Mouse (Mus musculus): ENCODE measurements at regions not wholly inside any gene's neighbourhood (a gene's known extent, or its start where the extent isn't known, plus 50 kb on each side); places are given as distances from the start of the nearest gene placed in this dataset.
"Not testable (repeated sequence)": the region's sequence is repeated elsewhere in the genome, so short reads cannot be mapped to it uniquely, and the experiment has no call there.

- ATAC-seq (replicated peaks; ENCODE audit: insufficient number of reproducible peaks, low FRiP score, low TSS enrichment, low read depth) (no peak), DNase-seq (ENCODE audit: low spot score) (no peak)
- Histone ChIP-seq H3K9ac (replicated peaks; ENCODE audit: low read length) (no peak overlapping the region), H3K4me3 (ENCODE audit: low read depth, low read length) (no peak overlapping the region), H3K9me3 (replicated peaks; ENCODE audit: control insufficient read depth, low read length) (no peaks in the 10 kb centered on the region), H3K27me3 (ENCODE audit: control insufficient read depth, insufficient read depth, low read length) (no peaks in the 10 kb centered on the region), H3K4me1 (ENCODE audit: control insufficient read depth, insufficient read depth, low read length) (no peaks in the 10 kb centered on the region), H3K4me2 (ENCODE audit: low read depth, low read length) (no peak overlapping the region), H3K27ac (replicated peaks; ENCODE audit: low read depth, low read length) (no peak overlapping the region), H3K36me3 (replicated peaks; ENCODE audit: control insufficient read depth, insufficient read depth, low read depth, low read length) (no peaks in the 10 kb centered on the region)
- WGBS, result 73% methylated on average over 1 of the region's 1 CpGs
Measured at GRCm38 (mm10) chr11:13978524-13978923, 620.6 kb upstream of the Pom121l12 start.

DNA sequence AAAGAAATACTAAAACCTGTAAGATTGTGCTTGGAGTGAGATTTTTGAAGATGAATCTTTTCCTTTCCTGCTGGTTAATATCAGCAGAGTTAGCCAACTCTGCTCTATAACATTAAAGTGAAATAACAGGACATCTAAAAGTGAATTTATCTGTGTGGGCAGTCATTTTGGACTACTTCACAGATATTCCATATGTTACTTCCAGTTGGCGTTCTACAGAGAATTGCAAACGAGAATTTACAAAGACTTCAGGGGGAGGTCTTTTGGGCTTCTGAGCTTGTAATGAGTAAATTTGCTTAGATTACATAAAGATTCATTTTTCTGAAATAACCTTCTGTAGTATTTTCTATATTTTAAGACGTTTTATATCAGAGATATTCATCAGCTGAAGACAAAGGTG, 582.4 kb upstream of the Pom121l12 start:
- H3K9ac ChIP-seq (replicated peaks; ENCODE audit: low read length), result no peak overlapping the region
- H3K4me3 ChIP-seq (ENCODE audit: low read depth, low read length), result no peak overlapping the region
- no peaks in the 10 kb centered on the region for H3K9me3 ChIP-seq (replicated peaks; ENCODE audit: control insufficient read depth, low read length)
- no peak overlapping the region for H3K4me2 ChIP-seq (ENCODE audit: low read depth, low read length)
- no peaks in the 10 kb centered on the region for H3K27me3 ChIP-seq (ENCODE audit: control insufficient read depth, insufficient read depth, low read length)
- H3K27ac ChIP-seq (replicated peaks; ENCODE audit: low read depth, low read length), result no peak overlapping the region
- 74% methylated on average over 3 of the region's 3 CpGs for WGBS
- H3K36me3 ChIP-seq (replicated peaks; ENCODE audit: control insufficient read depth, insufficient read depth, low read depth, low read length), result no peaks in the 10 kb centered on the region
- ATAC-seq (replicated peaks; ENCODE audit: insufficient number of reproducible peaks, low FRiP score, low TSS enrichment, low read depth) (no peak), DNase-seq (ENCODE audit: low spot score) (no peak)
- H3K4me1 ChIP-seq (ENCODE audit: control insufficient read depth, insufficient read depth, low read length), result no peaks in the 10 kb centered on the region

DNA sequence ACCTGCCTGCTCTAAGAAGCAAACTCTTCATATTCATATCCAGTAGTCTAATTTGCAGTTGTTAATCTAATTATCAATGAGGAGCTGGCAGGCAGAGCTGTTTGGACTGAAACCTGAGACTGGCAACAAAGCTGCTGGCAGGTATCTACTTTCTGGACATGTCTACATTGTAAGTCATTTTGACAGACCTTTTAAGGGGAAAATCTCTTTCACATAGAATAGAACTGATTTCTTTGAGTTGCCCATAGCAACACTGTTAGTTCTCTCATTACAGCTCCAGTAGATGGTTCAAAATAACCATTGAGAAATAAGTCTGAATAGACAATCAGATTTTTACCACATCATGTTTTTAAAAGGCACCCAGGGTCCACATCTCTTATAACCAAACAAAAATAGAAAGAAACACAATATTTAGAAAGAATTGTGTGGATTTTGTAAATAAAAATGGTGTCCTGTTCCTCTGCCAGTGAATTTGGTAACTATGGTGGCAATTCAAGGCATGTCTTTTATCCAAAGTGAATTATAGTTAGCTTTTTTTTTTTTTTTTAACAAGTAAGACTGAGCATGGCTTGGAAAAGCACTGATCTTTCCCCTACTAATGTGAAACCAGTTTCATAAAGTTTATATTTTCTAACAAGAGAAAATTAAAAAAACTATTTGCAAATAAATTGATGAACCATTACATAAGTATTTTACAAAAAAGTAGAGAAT, 567.5 kb upstream of the Pom121l12 start:
- Histone ChIP-seq H3K4me2 (ENCODE audit: low read depth, low read length) (no peak overlapping the region), H3K36me3 (replicated peaks; ENCODE audit: control insufficient read depth, insufficient read depth, low read depth, low read length) (no peaks in the 10 kb centered on the region), H3K4me1 (ENCODE audit: control insufficient read depth, insufficient read depth, low read length) (no peaks in the 10 kb centered on the region), H3K4me3 (ENCODE audit: low read depth, low read length) (no peak overlapping the region), H3K9ac (replicated peaks; ENCODE audit: low read length) (no peak overlapping the region), H3K9me3 (replicated peaks; ENCODE audit: control insufficient read depth, low read length) (no peaks in the 10 kb centered on the region), H3K27me3 (ENCODE audit: control insufficient read depth, insufficient read depth, low read length) (no peaks in the 10 kb centered on the region), H3K27ac (replicated peaks; ENCODE audit: low read depth, low read length) (no peak overlapping the region)
- DNase-seq (ENCODE audit: low spot score), result peak; percentile 2
- no peak for ATAC-seq (replicated peaks; ENCODE audit: insufficient number of reproducible peaks, low FRiP score, low TSS enrichment, low read depth)

DNA sequence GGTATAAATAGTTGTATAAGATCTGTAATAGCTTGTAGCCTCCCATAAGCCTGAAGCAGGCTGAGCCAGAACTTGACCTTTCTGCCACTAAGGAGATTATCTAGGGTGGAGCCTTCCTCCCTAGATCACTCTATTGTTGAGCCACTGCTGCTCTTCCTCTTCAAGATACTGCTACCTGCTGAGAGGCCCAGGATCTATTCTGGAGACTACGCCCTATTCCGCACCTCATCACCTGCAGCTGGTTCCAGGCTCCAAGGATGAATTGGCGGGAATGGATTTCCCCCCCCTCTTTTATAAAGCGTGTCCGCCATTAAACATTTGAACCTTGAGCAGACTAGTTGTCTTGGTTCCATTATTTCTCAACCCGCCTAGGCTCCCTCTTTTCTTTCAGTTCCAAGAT, 566.6 kb upstream of the Pom121l12 start:
- WGBS, result 92% methylated on average over 6 of the region's 6 CpGs
- not testable (repeated sequence) for H3K36me3 ChIP-seq (replicated peaks; ENCODE audit: control insufficient read depth, insufficient read depth, low read depth, low read length); H3K4me3 ChIP-seq (ENCODE audit: low read depth, low read length); H3K9me3 ChIP-seq (replicated peaks; ENCODE audit: control insufficient read depth, low read length); DNase-seq (ENCODE audit: low spot score); ATAC-seq (replicated peaks; ENCODE audit: insufficient number of reproducible peaks, low FRiP score, low TSS enrichment, low read depth); H3K27me3 ChIP-seq (ENCODE audit: control insufficient read depth, insufficient read depth, low read length); H3K9ac ChIP-seq (replicated peaks; ENCODE audit: low read length); H3K4me2 ChIP-seq (ENCODE audit: low read depth, low read length); H3K27ac ChIP-seq (replicated peaks; ENCODE audit: low read depth, low read length); H3K4me1 ChIP-seq (ENCODE audit: control insufficient read depth, insufficient read depth, low read length)

GRCm38 (mm10) chr11:14059118-14059517, 540.0 kb upstream of the Pom121l12 start:
- Histone ChIP-seq H3K4me1 (ENCODE audit: control insufficient read depth, insufficient read depth, low read length) (no peaks in the 10 kb centered on the region), H3K9me3 (replicated peaks; ENCODE audit: control insufficient read depth, low read length) (no peaks in the 10 kb centered on the region), H3K27me3 (ENCODE audit: control insufficient read depth, insufficient read depth, low read length) (no peaks in the 10 kb centered on the region), H3K9ac (replicated peaks; ENCODE audit: low read length) (no peak overlapping the region), H3K4me2 (ENCODE audit: low read depth, low read length) (no peak overlapping the region), H3K27ac (replicated peaks; ENCODE audit: low read depth, low read length) (no peak overlapping the region), H3K4me3 (ENCODE audit: low read depth, low read length) (no peak overlapping the region), H3K36me3 (replicated peaks; ENCODE audit: control insufficient read depth, insufficient read depth, low read depth, low read length) (no peaks in the 10 kb centered on the region)
- 83% methylated on average over 3 of the region's 3 CpGs for WGBS
- ATAC-seq (replicated peaks; ENCODE audit: insufficient number of reproducible peaks, low FRiP score, low TSS enrichment, low read depth) (no peak), DNase-seq (ENCODE audit: low spot score) (no peak)

DNA sequence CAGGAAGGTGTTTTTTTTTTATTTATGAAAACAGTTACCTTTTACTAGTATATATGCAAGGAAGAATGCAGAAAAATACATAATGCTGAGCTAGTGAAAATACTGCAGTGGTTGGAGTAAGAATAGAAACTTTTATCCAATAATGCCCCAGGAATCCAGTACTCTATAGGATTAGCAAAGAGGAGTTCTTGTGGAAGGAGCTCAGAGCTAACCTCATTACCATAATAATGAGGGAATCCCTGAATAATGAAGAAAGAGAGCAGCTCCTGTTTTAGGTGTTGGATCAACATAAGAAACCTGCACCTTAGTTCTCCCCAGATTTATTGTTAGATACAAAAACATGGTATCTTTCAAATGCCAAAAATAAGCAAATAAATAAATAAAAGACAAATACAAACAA, 527.0 kb upstream of the Pom121l12 start:
- Histone ChIP-seq H3K4me2 (ENCODE audit: low read depth, low read length) (no peak overlapping the region), H3K4me1 (ENCODE audit: control insufficient read depth, insufficient read depth, low read length) (no peaks in the 10 kb centered on the region), H3K4me3 (ENCODE audit: low read depth, low read length) (no peak overlapping the region), H3K36me3 (replicated peaks; ENCODE audit: control insufficient read depth, insufficient read depth, low read depth, low read length) (no peaks in the 10 kb centered on the region), H3K27ac (replicated peaks; ENCODE audit: low read depth, low read length) (no peak overlapping the region), H3K9ac (replicated peaks; ENCODE audit: low read length) (no peak overlapping the region), H3K27me3 (ENCODE audit: control insufficient read depth, insufficient read depth, low read length) (no peaks in the 10 kb centered on the region), H3K9me3 (replicated peaks; ENCODE audit: control insufficient read depth, low read length) (no peaks in the 10 kb centered on the region)
- DNase-seq (ENCODE audit: low spot score) (no peak), ATAC-seq (replicated peaks; ENCODE audit: insufficient number of reproducible peaks, low FRiP score, low TSS enrichment, low read depth) (no peak)

- no peak overlapping the region for H3K4me2 ChIP-seq (ENCODE audit: low read depth, low read length)
- H3K27ac ChIP-seq (replicated peaks; ENCODE audit: low read depth, low read length), result no peak overlapping the region
- no peaks in the 10 kb centered on the region for H3K36me3 ChIP-seq (replicated peaks; ENCODE audit: control insufficient read depth, insufficient read depth, low read depth, low read length)
- no peaks in the 10 kb centered on the region for H3K9me3 ChIP-seq (replicated peaks; ENCODE audit: control insufficient read depth, low read length)
- H3K27me3 ChIP-seq (ENCODE audit: control insufficient read depth, insufficient read depth, low read length), result no peaks in the 10 kb centered on the region
- no peak for DNase-seq (ENCODE audit: low spot score)
- 75% methylated on average over 5 of the region's 5 CpGs for WGBS
- H3K4me3 ChIP-seq (ENCODE audit: low read depth, low read length), result no peak overlapping the region
- no peak for ATAC-seq (replicated peaks; ENCODE audit: insufficient number of reproducible peaks, low FRiP score, low TSS enrichment, low read depth)
- H3K9ac ChIP-seq (replicated peaks; ENCODE audit: low read length), result no peak overlapping the region
- H3K4me1 ChIP-seq (ENCODE audit: control insufficient read depth, insufficient read depth, low read length), result no peaks in the 10 kb centered on the region
Measured at GRCm38 (mm10) chr11:14072570-14072969, 526.5 kb upstream of the Pom121l12 start.
